Mouse (Mus musculus) CH12.LX (cell line): ENCODE results near the gene C1qtnf1. TPM values are rescaled to one million over a fixed set of nuclear protein-coding genes. Genes with fewer than 3 reads are reported as not detected.

ENCODE experiments used
- DNase-seq: peaks from one replicate; pipeline ENCODE4 v3.0.0-alpha.2; 2013; ENCODE audit errors: extremely low read depth
- H3K27ac ChIP-seq: 2 replicates; pipeline ENCODE4 v1.5.1; 2012; ENCODE audit warnings: low read depth, mild to moderate bottlenecking, control low read depth, moderate library complexity; ENCODE audit not compliant: insufficient read depth
- H3K27me3 ChIP-seq: replicated peaks from 2 replicates; pipeline ENCODE3; 2012; ENCODE audit warnings: inconsistent platforms
- H3K36me3 ChIP-seq, 2 experiments: replicated peaks in 1 of 2; 2 replicates each; pipeline versions ENCODE3 to v1.6.1; 2012; ENCODE audit warnings: inconsistent platforms in 1 of 2, low read length in 1 of 2, mild to moderate bottlenecking in 1 of 2, mixed read lengths in 1 of 2, moderate library complexity in 1 of 2; ENCODE audit not compliant: control insufficient read depth in 1 of 2, insufficient read depth in 1 of 2
- H3K4me1 ChIP-seq, 2 experiments: 2 replicates each; pipeline ENCODE4 v1.6.1; 2012; ENCODE audit warnings: inconsistent platforms in 1 of 2, moderate library complexity in 1 of 2; ENCODE audit not compliant: insufficient read depth in 2 of 2, control insufficient read depth in 1 of 2
- H3K4me2 ChIP-seq: 2 replicates; pipeline ENCODE4 v1.6.1; 2012; ENCODE audit warnings: low read depth, mild to moderate bottlenecking, control low read depth; ENCODE audit not compliant: poor library complexity, insufficient read depth, severe bottlenecking
- H3K4me3 ChIP-seq, 3 experiments: fragments of 150-350 bp in 1 of 3; sonication (generic) in 1 of 3; replicated peaks in 1 of 3; 2 replicates each; pipeline versions ENCODE3 to v1.5.1; 2011 to 2012; ENCODE audit warnings: low read depth in 2 of 3, low read length in 2 of 3, mild to moderate bottlenecking in 2 of 3, moderate library complexity in 2 of 3, control low read depth in 1 of 3, improper control_type of control experiment in 1 of 3, inconsistent platforms in 1 of 3, mixed read lengths in 1 of 3; ENCODE audit not compliant: poor library complexity in 1 of 3
- H3K79me2 ChIP-seq: replicated peaks from 2 replicates; pipeline ENCODE4 v1.6.1; 2012; ENCODE audit warnings: mild to moderate bottlenecking, moderate library complexity; ENCODE audit not compliant: control insufficient read depth, poor library complexity, insufficient read depth, severe bottlenecking; ENCODE audit errors: extremely low read depth
- H3K9ac ChIP-seq: 2 replicates; pipeline ENCODE4 v1.6.1; 2012; ENCODE audit warnings: low read depth, mild to moderate bottlenecking, control low read depth, moderate library complexity; ENCODE audit not compliant: insufficient read depth
- H3K9me3 ChIP-seq: replicated peaks from 2 replicates; pipeline ENCODE3; 2012; ENCODE audit warnings: low read length, inconsistent platforms, mixed read lengths
- CHD1 ChIP-seq: IDR thresholded peaks from 2 replicates; pipeline ENCODE4 v1.6.1; 2012; ENCODE audit warnings: low read depth, low read length, improper control_type of control experiment, inconsistent platforms
- CTCF ChIP-seq, 2 experiments: IDR thresholded peaks in 1 of 2; conservative IDR thresholded peaks in 1 of 2; 2 replicates each; pipeline ENCODE4 v1.5.1; 2011 to 2012; ENCODE audit warnings: low read depth in 2 of 2, low read length in 2 of 2, improper control_type of control experiment in 1 of 2, inconsistent platforms in 1 of 2, mild to moderate bottlenecking in 1 of 2, moderate library complexity in 1 of 2
- E2F4 ChIP-seq: IDR thresholded peaks from 2 replicates; pipeline ENCODE4 v1.6.1; 2011; ENCODE audit warnings: low read depth, low read length, improper control_type of control experiment; ENCODE audit not compliant: insufficient replicate concordance
- ELF1 ChIP-seq: IDR thresholded peaks from 2 replicates; pipeline ENCODE4 v1.6.1; 2014; ENCODE audit warnings: low read depth, mild to moderate bottlenecking, inconsistent platforms, low read length, improper control_type of control experiment
- ETS1 ChIP-seq: conservative IDR thresholded peaks from 2 replicates; pipeline ENCODE4 v1.6.1; 2012; ENCODE audit warnings: low read depth, mild to moderate bottlenecking, inconsistent platforms, low read length, improper control_type of control experiment, moderate library complexity
- GABPA ChIP-seq: IDR thresholded peaks from 2 replicates; pipeline ENCODE4 v1.6.1; 2012; ENCODE audit warnings: low read depth, low read length, improper control_type of control experiment, inconsistent platforms; ENCODE audit not compliant: insufficient replicate concordance
- HCFC1 ChIP-seq: IDR thresholded peaks from 2 replicates; pipeline ENCODE4 v1.6.1; 2012; ENCODE audit warnings: low read depth, mild to moderate bottlenecking, inconsistent platforms, low read length, improper control_type of control experiment
- JUN ChIP-seq: IDR thresholded peaks from 2 replicates; pipeline ENCODE4 v1.6.1; 2011; ENCODE audit warnings: low read depth, mild to moderate bottlenecking, low read length, improper control_type of control experiment, moderate library complexity; ENCODE audit not compliant: insufficient read depth
- JUND ChIP-seq: conservative IDR thresholded peaks from 2 replicates; pipeline ENCODE4 v1.6.1; 2011; ENCODE audit warnings: low read depth, low read length, improper control_type of control experiment
- KAT2A ChIP-seq: IDR thresholded peaks from 2 replicates; pipeline ENCODE4 v1.6.1; 2012; ENCODE audit warnings: low read length, improper control_type of control experiment, inconsistent platforms; ENCODE audit not compliant: insufficient replicate concordance
- MAFK ChIP-seq: IDR thresholded peaks from 2 replicates; pipeline ENCODE4 v1.6.1; 2011; ENCODE audit warnings: low read length, improper control_type of control experiment; ENCODE audit not compliant: insufficient replicate concordance
- MAX ChIP-seq: IDR thresholded peaks from 2 replicates; pipeline ENCODE4 v1.6.1; 2011; ENCODE audit warnings: low read length, improper control_type of control experiment
- MAZ ChIP-seq: IDR thresholded peaks from 2 replicates; pipeline ENCODE4 v1.6.1; 2012; ENCODE audit warnings: low read depth, mild to moderate bottlenecking, inconsistent platforms, low read length, improper control_type of control experiment, moderate library complexity
- MXI1 ChIP-seq: IDR thresholded peaks from 2 replicates; pipeline ENCODE4 v1.6.1; 2011; ENCODE audit warnings: mild to moderate bottlenecking, low read depth, low read length, improper control_type of control experiment
- MYC ChIP-seq: IDR thresholded peaks from 2 replicates; pipeline ENCODE4 v1.6.1; 2011; ENCODE audit warnings: low read depth, mild to moderate bottlenecking, improper control_type of control experiment, low read length
- NRF1 ChIP-seq: IDR thresholded peaks from 2 replicates; pipeline ENCODE4 v1.6.1; 2014; ENCODE audit warnings: low read depth, mild to moderate bottlenecking, inconsistent platforms, low read length, improper control_type of control experiment, moderate library complexity
- POLR2A ChIP-seq: IDR thresholded peaks from 2 replicates; pipeline ENCODE4 v1.6.1; 2011; ENCODE audit warnings: low read depth, mild to moderate bottlenecking, improper control_type of control experiment, low read length
- POLR2AphosphoS2 ChIP-seq: IDR thresholded peaks from 2 replicates; pipeline ENCODE4 v1.6.1; 2011; ENCODE audit warnings: low read depth, low read length, improper control_type of control experiment
- RAD21 ChIP-seq: IDR thresholded peaks from 2 replicates; pipeline ENCODE4 v1.6.1; 2011; ENCODE audit warnings: low read depth, mild to moderate bottlenecking, low read length, improper control_type of control experiment, moderate library complexity
- SIN3A ChIP-seq: IDR thresholded peaks from 2 replicates; pipeline ENCODE4 v1.6.1; 2012; ENCODE audit warnings: low read length, improper control_type of control experiment, inconsistent platforms
- SMC3 ChIP-seq: IDR thresholded peaks from 2 replicates; pipeline ENCODE4 v1.6.1; 2011; ENCODE audit warnings: low read depth, low read length, improper control_type of control experiment
- USF1 ChIP-seq: IDR thresholded peaks from 2 replicates; pipeline ENCODE4 v1.6.1; 2014; ENCODE audit warnings: low read depth, mild to moderate bottlenecking, inconsistent platforms, low read length, improper control_type of control experiment
- USF2 ChIP-seq: conservative IDR thresholded peaks from 2 replicates; pipeline ENCODE4 v1.6.1; 2011; ENCODE audit warnings: low read depth, low read length, improper control_type of control experiment
- ZC3H11A ChIP-seq: IDR thresholded peaks from 2 replicates; pipeline ENCODE4 v1.6.1; 2012; ENCODE audit warnings: low read depth, mild to moderate bottlenecking, inconsistent platforms, low read length, improper control_type of control experiment
- ZKSCAN1 ChIP-seq: IDR thresholded peaks from 2 replicates; pipeline ENCODE4 v1.6.1; 2012; ENCODE audit warnings: low read depth, inconsistent platforms, low read length, improper control_type of control experiment, borderline replicate concordance
- dilution Hi-C: fragments of 300-500 bp; cut with MboI; formaldehyde crosslinking; loops from 2 replicates; pipeline ENCODE4 v1.14.3; 2020; ENCODE audit warnings: low sequenced_read_pairs; ENCODE audit not compliant: extremely low pct_unique_long_range_greater_than_20kb, extremely low pct_ligation_motif_present
- in situ Hi-C: fragments of 300-500 bp; cut with MboI; formaldehyde crosslinking; loops from 3 replicates; pipeline ENCODE4 v1.14.3; 2019; ENCODE audit warnings: low sequenced_read_pairs, low pct_ligation_motif_present, low pct_unique_long_range_greater_than_20kb, mixed read lengths
- polyA plus RNA-seq: library from polyadenylated mRNA; unstranded; fragments of >175 nt; gene quantifications from 2 replicates; pipeline ENCODE4 v1.2.1, GENCODE M21; 2012; ENCODE audit warnings: low read depth; ENCODE audit not compliant: insufficient read length
- total RNA-seq, 2 experiments: library from RNA; depleted of rRNA; stranded (reverse); fragments of 300-350 nt in 1 of 2; fragments of >200 nt in 1 of 2; gene quantifications; 2 replicates each; pipeline ENCODE4 v1.2.3; 2012 to 2014

C1qtnf1 gene
- total and polyA plus RNA-seq, 3 experiments = 0.13 to 0.19 TPM; not detected in 1

DNA sequence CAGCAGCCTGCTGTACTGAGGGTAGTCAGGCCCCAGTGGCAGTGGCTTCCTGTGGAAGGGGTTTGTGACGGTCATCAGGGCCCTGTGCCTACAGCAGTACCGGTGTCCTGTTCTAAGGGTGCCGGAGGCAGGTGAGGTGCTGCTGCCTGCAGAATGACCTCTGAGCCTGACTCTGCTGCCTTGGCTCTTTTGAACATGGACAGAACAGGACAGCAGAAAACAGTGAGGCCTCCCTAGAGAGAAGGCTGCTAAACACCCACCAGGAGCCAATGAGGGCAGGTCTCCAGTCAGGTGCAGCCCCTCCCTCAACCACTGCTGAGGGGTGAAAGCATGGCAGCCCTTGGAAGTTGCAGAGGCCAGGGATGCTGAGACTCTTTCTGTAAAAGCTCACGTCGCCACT, 21.5 kb upstream of the C1qtnf1 start:
- no peaks in the 10 kb centered on the region for H3K27me3 ChIP-seq
- DNase-seq = no peak
- no peak overlapping the region for H3K4me3 ChIP-seq
- H3K4me1 ChIP-seq = peaks cover 31 to 49% of the 10 kb centered on the region in 2 experiments
- TF ChIP-seq E2F4 = no peak
- dilution Hi-C loops = no loop called here
- H3K9me3 ChIP-seq = no peaks in the 10 kb centered on the region
- no peak overlapping the region for H3K9ac ChIP-seq
- in situ Hi-C loops = no loop called here
- H3K36me3 ChIP-seq = peaks cover 47 to 62% of the 10 kb centered on the region in 2 experiments
- no peaks in the 10 kb centered on the region for H3K79me2 ChIP-seq
- H3K4me2 ChIP-seq = no peak overlapping the region
- peak overlapping the region; percentile 24; the same call in 1 of the 2 replicates for H3K27ac ChIP-seq

DNA sequence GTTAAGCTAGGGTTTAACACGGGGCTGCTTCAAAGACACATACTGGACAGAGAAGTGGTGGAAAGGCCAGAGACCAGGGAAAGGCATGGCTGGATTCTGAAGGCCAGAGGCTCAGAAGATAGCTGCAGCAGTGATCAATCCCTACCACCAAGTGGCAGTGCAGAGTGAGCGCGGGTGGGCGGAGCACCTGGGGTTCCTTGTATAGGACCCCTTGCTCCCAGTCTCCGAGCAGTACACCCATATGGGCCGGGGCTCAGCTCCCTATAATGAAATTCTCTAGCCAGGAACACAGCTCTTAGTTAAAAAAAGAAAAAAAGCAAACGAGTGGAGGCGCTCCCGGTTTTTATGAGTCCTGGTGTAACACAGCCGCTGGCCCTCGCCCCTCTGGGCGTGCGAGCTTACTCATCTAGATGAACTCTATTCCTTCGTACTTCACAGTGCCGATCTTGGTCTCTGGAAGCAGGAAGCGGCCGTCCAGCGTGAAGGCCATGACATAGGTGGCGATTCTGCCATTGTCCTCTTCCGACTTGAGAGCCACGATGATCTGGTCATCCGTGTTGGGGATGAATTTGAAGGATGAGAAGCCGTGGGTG, 20.6 kb upstream of the C1qtnf1 start:
- Histone ChIP-seq H3K9ac (no peak overlapping the region), H3K4me2 (no peak overlapping the region), H3K27me3 (no peaks in the 10 kb centered on the region), H3K79me2 (no peaks in the 10 kb centered on the region), H3K4me1 (peaks cover 24 to 45% of the 10 kb centered on the region in 2 experiments), H3K9me3 (no peaks in the 10 kb centered on the region), H3K36me3 (peaks cover 54 to 71% of the 10 kb centered on the region in 2 experiments), H3K4me3 (no peak overlapping the region), H3K27ac (no peak overlapping the region)
- DNase-seq = no peak
- TF ChIP-seq JUN = no peak
- TF ChIP-seq RAD21 = peak; percentile 14
- no peak for TF ChIP-seq ETS1
- TF ChIP-seq ZKSCAN1 = no peak
- TF ChIP-seq USF2 = no peak
- TF ChIP-seq POLR2AphosphoS2 = no peak
- TF ChIP-seq MAFK = no peak
- no peak for TF ChIP-seq HCFC1
- no peak for TF ChIP-seq POLR2A
- TF ChIP-seq MYC = no peak
- no peak for TF ChIP-seq ELF1
- no peak for TF ChIP-seq KAT2A
- TF ChIP-seq JUND = no peak
- TF ChIP-seq NRF1 = 0 out of 2 replicates have a peak, but pooled peaks have one; percentile 5
- no peak for TF ChIP-seq MAZ
- no peak for TF ChIP-seq MAX
- TF ChIP-seq ZC3H11A = no peak
- 0 out of 2 replicates have a peak, but pooled peaks have one; percentile 31 for TF ChIP-seq SIN3A
- TF ChIP-seq MXI1 = no peak
- no peak for TF ChIP-seq GABPA
- peak; percentile 51 for TF ChIP-seq SMC3
- peak in 1 of 2 experiments; percentile 59; a peak in 2 of 4 replicates for TF ChIP-seq CTCF (conservative IDR thresholded peaks at IDR 0.05 in 1 of 2, IDR thresholded peaks at IDR 0.05 in 1 of 2; ENCODE audit: low read depth in 2 of 2, low read length in 2 of 2)
- TF ChIP-seq USF1 = no peak
- no peak for TF ChIP-seq CHD1
- in situ Hi-C loops (no loop called here), dilution Hi-C loops (no loop called here)
